Mouse (Mus musculus) kidney, embryonic 14.5 days (tissue): ENCODE data around the gene Msi2. TPM values are rescaled to one million over a fixed set of nuclear protein-coding genes. Genes with fewer than 3 reads are reported as not detected.

ENCODE experiments used
- ATAC-seq: fragments of 200-750 bp; cut with Nextera tagmentation; 2 replicates; pipeline ENCODE4 v1.8.0; 2017; ENCODE audit warnings: moderate number of reproducible peaks, mild to moderate bottlenecking, moderate TSS enrichment, moderate library complexity; ENCODE audit not compliant: low FRiP score, low TSS enrichment
- H3K27ac ChIP-seq: fragments of 300-500 bp; sonication (generic); 2 replicates; pipeline ENCODE4 v1.5.1; 2014; ENCODE audit warnings: low read depth, mild to moderate bottlenecking, low read length, moderate library complexity, mixed read lengths
- H3K27me3 ChIP-seq: fragments of 300-500 bp; sonication (generic); 2 replicates; pipeline ENCODE4 v1.6.1; 2014; ENCODE audit warnings: mild to moderate bottlenecking, low read length; ENCODE audit not compliant: control insufficient read depth, insufficient read depth
- H3K36me3 ChIP-seq: fragments of 300-500 bp; sonication (generic); 2 replicates; pipeline ENCODE4 v1.6.1; 2014; ENCODE audit warnings: low read length, mixed read lengths; ENCODE audit not compliant: control insufficient read depth, insufficient read depth
- H3K4me1 ChIP-seq: fragments of 300-500 bp; sonication (generic); 2 replicates; pipeline ENCODE4 v1.6.1; 2014; ENCODE audit warnings: low read length, mixed read lengths; ENCODE audit not compliant: control insufficient read depth, insufficient read depth
- H3K4me2 ChIP-seq: fragments of 300-500 bp; sonication (generic); replicated peaks from 2 replicates; pipeline ENCODE4 v1.6.1; 2014; ENCODE audit warnings: low read depth, mild to moderate bottlenecking, low read length
- H3K4me3 ChIP-seq: fragments of 300-500 bp; sonication (generic); 2 replicates; pipeline ENCODE4 v1.5.1; 2014; ENCODE audit warnings: mild to moderate bottlenecking, low read length
- H3K9ac ChIP-seq: fragments of 300-500 bp; sonication (generic); 2 replicates; pipeline ENCODE4 v1.6.1; 2014; ENCODE audit warnings: low read depth, mild to moderate bottlenecking, low read length, moderate library complexity
- H3K9me3 ChIP-seq: fragments of 300-500 bp; sonication (generic); 2 replicates; pipeline ENCODE4 v1.6.1; 2016; ENCODE audit warnings: low read length; ENCODE audit not compliant: control insufficient read depth
- WGBS: fragments of 180-500 bp; shearing (Covaris S2); extraction: QIAGEN DNeasy Blood & Tissue Kit; methylation state at CpG from one replicate; pipeline ENCODE4 v1.1.7; 2014; 5-methylcytosine and 5-hydroxymethylcytosine counted together
- polyA plus RNA-seq: library from polyadenylated mRNA; unstranded; fragments of >200 nt; fragmentation: Nextera tagmentation; extraction: Ambion mirVana; gene quantifications from 2 replicates; pipeline ENCODE4 v1.2.1, GENCODE M21; 2014

The Msi2 gene
- polyA plus RNA-seq, 1 experiment from 2014 or later, result 30.8 TPM

DNA sequence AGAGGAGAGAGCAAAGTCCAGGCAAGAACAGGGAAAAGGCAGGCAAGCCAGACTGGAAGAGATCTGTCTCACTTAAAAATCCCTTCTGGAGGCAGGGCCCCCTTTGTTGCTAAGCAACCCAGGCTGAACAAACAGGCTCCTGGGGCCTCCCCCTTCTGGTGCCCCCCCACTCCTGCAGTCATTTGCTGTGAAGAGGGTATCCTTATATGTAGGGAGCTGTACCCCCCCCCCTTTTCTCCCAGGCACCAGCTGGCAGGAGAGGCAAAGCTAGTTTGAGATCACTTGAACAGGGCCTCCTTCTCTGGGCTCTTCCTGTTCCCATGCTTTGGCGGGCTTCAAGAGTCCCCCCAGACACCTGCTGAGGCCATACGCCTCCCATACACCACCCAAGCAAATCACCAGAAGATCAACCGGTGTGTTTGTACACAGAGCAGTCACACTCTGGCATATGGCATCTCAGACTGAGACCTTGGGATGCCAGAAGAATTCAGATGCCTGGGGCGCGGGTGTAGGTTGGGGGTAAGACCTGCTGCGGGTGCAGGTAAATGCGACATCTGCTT lies 236.6 kb downstream of the Msi2 start:
- Histone ChIP-seq H3K27ac (peak overlapping the region; percentile 69; the same call in 1 of the 2 replicates), H3K4me3 (no peak overlapping the region), H3K9ac (peak overlapping the region; percentile 40; the same call in 1 of the 2 replicates), H3K9me3 (no peaks in the 10 kb centered on the region), H3K4me1 (peaks cover 35% of the 10 kb centered on the region), H3K27me3 (no peaks in the 10 kb centered on the region), H3K4me2 (no peak overlapping the region), H3K36me3 (peaks cover 11% of the 10 kb centered on the region; the same call in 1 of the 2 replicates)
- peak; percentile 83 for ATAC-seq
- WGBS, result 66% methylated on average over 7 of the region's 7 CpGs

- no peak for ATAC-seq
- WGBS, result 68% methylated on average over 9 of the region's 9 CpGs
- 0 out of 2 replicates have a peak overlapping the region, but pooled peaks have one; percentile 5 for H3K4me2 ChIP-seq
- H3K4me1 ChIP-seq, result peaks cover 34% of the 10 kb centered on the region
- no peak overlapping the region for H3K4me3 ChIP-seq
- peak overlapping the region; percentile 69; the same call in 1 of the 2 replicates for H3K27ac ChIP-seq
- peaks cover 11% of the 10 kb centered on the region; the same call in 1 of the 2 replicates for H3K36me3 ChIP-seq
- H3K9ac ChIP-seq, result peak overlapping the region; percentile 40
- H3K27me3 ChIP-seq, result no peaks in the 10 kb centered on the region
- H3K9me3 ChIP-seq, result no peaks in the 10 kb centered on the region
These were observed 237.2 kb downstream of the Msi2 start for GRCm38 (mm10) chr11:88481092-88481601.

- H3K27ac ChIP-seq, result no peak overlapping the region
- no peaks in the 10 kb centered on the region for H3K27me3 ChIP-seq
- peaks cover 11% of the 10 kb centered on the region; the same call in 1 of the 2 replicates for H3K36me3 ChIP-seq
- no peak for ATAC-seq
- H3K9me3 ChIP-seq, result no peaks in the 10 kb centered on the region
- no peak overlapping the region for H3K4me2 ChIP-seq
- H3K9ac ChIP-seq, result no peak overlapping the region
- H3K4me3 ChIP-seq, result no peak overlapping the region
- 90% methylated on average over 5 of the region's 5 CpGs for WGBS
- peaks cover 19% of the 10 kb centered on the region for H3K4me1 ChIP-seq
These were observed 238.8 kb downstream of the Msi2 start for GRCm38 (mm10) chr11:88479498-88479897.

GRCm38 (mm10) chr11:88474889-88475440 lies 243.3 kb downstream of the Msi2 start:
- no peak overlapping the region for H3K9ac ChIP-seq
- H3K27me3 ChIP-seq, result no peaks in the 10 kb centered on the region
- H3K36me3 ChIP-seq, result peaks cover 11% of the 10 kb centered on the region; the same call in 1 of the 2 replicates
- no peak overlapping the region for H3K4me3 ChIP-seq
- no peak overlapping the region for H3K27ac ChIP-seq
- ATAC-seq, result no peak
- H3K9me3 ChIP-seq, result no peaks in the 10 kb centered on the region
- WGBS, result 77% methylated on average over 4 of the region's 4 CpGs
- peaks cover 36% of the 10 kb centered on the region for H3K4me1 ChIP-seq
- H3K4me2 ChIP-seq, result no peak overlapping the region

DNA sequence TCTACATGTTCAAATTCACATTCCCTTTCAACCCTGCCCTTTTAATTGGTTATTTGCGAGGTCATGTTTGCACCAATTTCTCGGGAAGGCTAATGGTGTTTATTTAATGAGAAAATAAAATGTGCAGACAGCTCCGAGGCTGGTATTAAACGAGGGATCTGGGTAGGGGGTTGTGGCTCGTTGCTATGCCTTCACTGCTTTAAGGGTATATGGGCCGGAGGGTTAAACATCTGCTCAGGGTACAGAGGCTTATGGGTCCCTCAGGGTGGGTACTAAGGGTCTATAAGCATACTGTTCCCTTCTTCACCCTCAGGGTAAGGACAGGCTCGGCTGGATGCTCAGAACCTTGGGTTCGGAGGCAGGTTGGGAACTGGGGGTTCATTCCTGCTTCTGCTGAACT lies 245.6 kb downstream of the Msi2 start:
- Histone ChIP-seq H3K36me3 (no peaks in the 10 kb centered on the region), H3K9me3 (no peaks in the 10 kb centered on the region), H3K27ac (peak overlapping the region; percentile 71), H3K4me2 (no peak overlapping the region), H3K9ac (no peak overlapping the region), H3K4me1 (peaks cover 45% of the 10 kb centered on the region), H3K4me3 (no peak overlapping the region), H3K27me3 (no peaks in the 10 kb centered on the region)
- ATAC-seq, result no peak
- WGBS, result 37% methylated on average over 8 of the region's 8 CpGs

DNA sequence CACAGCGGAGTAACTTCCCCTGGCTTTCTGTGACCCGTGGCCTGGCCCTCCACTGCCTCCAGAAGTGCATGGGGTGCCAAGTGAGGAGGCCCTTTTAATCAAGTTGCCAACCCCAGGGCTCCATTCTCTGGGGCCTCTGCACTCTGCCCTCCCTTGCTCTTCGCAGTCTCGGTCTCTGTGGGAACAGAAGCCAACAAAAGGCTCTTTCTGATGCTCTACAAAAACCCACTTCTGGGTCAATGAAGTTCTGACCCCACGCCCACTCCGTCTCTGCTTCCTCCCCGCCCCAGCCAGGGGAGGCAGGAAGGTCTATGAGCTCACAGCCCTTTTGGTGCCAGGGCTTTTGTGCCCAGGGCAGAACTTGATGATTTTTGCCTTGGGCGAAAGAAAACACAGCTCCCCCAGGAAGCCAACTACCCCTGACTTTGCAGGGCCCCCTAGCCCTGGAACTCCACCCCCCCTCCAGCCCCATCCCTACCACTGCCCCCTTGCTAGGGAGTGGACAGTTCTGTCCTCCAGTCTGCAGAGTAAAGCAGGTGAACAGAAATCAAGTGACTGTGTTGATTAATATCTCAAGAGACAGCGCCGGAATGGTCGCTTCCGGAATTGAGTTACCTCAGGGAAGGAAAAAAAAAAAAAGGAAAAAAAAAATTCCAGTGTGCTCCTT lies 246.2 kb downstream of the Msi2 start:
- WGBS, result 24% methylated on average over 12 of the region's 12 CpGs
- Histone ChIP-seq H3K27ac (peak overlapping the region; percentile 69), H3K9ac (0 out of 2 replicates have a peak overlapping the region, but pooled peaks have one; percentile 23), H3K27me3 (no peaks in the 10 kb centered on the region), H3K4me3 (no peak overlapping the region), H3K4me1 (peaks cover 48% of the 10 kb centered on the region), H3K36me3 (no peaks in the 10 kb centered on the region), H3K4me2 (no peak overlapping the region), H3K9me3 (no peaks in the 10 kb centered on the region)
- ATAC-seq, result peak; percentile 73

- H3K9ac ChIP-seq, result no peak overlapping the region
These were observed 247.7 kb downstream of the Msi2 start for GRCm38 (mm10) chr11:88470599-88470998.

DNA sequence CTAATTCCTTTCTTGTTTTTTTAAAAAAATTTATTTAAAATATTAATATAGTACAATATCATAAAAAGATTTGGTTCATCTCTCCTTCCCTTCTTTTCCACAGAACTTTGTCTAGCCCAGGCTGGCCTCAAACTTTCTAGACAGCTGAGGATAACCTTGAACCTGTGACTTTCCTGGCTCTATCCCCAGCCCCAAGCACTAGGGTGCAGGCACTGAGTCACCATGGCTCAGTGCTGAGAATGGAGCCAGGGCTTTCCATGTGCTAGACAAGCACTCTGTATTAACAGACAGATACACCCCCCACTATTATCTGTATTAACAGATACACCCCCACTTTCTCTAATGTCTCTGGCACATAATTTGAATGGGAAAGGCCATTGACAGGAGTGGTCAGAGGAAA lies 249.3 kb downstream of the Msi2 start:
- no peak for ATAC-seq
- H3K27me3 ChIP-seq, result no peaks in the 10 kb centered on the region
- H3K9ac ChIP-seq, result no peak overlapping the region
- peaks cover 55% of the 10 kb centered on the region for H3K4me1 ChIP-seq
- no peaks in the 10 kb centered on the region for H3K36me3 ChIP-seq
- H3K27ac ChIP-seq, result no peak overlapping the region
- H3K9me3 ChIP-seq, result no peaks in the 10 kb centered on the region
- no peak overlapping the region for H3K4me3 ChIP-seq
- H3K4me2 ChIP-seq, result no peak overlapping the region

More at GRCm38 (mm10) chr11:88470599-88470998, 247.7 kb downstream of the Msi2 start:
- peaks cover 48% of the 10 kb centered on the region for H3K4me1 ChIP-seq
- H3K27me3 ChIP-seq, result no peaks in the 10 kb centered on the region
- H3K4me3 ChIP-seq, result no peak overlapping the region
- no peak for ATAC-seq
- H3K4me2 ChIP-seq, result no peak overlapping the region
- H3K9me3 ChIP-seq, result no peaks in the 10 kb centered on the region
- no peaks in the 10 kb centered on the region for H3K36me3 ChIP-seq
- H3K27ac ChIP-seq, result peak overlapping the region; percentile 11; the same call in 1 of the 2 replicates
